Mouse (Mus musculus): ENCODE measurements around the gene Samsn1. TPM values are rescaled to one million over a fixed set of nuclear protein-coding genes. Genes with fewer than 3 reads are reported as not detected.

Samsn1 gene
- polyA plus RNA-seq (2017; shearing (Covaris generic)), result 100 to 1,000 TPM; 128 to 142 TPM

GRCm38 (mm10) chr16:76022181-76022580 lies at the start of gene Samsn1:
Gene Samsn1 (minus strand): TSS chr16:76022281.
- no peak for ATAC-seq

DNA sequence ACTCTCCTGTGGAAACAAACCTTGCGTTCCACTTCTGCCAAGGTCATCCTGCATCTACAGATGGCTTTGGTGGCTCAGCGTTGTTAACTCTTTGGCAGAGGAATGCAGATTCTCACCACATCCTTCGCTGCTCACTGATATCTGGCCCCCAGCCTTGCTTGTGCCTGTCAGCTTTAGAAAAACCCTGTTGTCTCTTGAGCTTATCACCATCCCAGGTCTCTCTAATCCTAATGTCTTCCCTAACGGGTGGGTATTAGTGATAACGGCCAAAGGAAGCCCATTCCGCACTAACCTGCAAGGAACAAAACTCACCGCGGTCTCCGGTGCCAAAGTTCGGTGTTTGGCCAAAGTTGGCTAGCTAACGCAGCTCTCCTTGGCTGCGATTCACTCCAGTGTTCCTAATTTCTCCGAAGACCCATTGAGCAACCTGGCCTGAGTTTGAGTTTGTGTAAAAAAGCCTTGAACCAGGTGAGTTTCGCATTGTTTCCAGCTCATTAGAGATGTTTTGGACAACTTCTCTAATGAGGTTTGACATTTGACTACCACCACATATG lies 44.1 kb upstream of the Samsn1 start:
- no peak for ATAC-seq

- no peak for ATAC-seq
Observed at GRCm38 (mm10) chr16:76054976-76055375, 32.9 kb upstream of the Samsn1 start.

DNA sequence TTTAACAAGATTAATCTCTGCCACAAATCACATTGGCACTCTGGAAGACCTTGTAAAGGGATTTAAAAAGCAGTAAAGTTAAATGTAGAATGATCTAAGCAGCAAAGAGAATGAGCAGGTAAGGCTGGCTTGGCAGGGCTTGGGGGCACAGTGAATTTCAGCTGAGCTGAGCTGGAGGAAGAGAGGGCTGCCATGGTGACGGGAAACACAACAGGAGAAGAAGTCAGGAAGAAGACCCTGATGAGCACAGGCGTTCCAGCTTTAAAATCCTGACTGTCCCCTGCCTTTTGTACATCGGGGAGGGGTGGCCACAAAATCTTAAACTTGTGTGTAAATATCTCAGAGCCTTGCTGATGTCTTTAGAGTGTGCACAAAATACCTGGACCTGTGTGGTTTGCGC lies 32.0 kb upstream of the Samsn1 start:
- no peak for ATAC-seq

GRCm38 (mm10) chr16:76053537-76053936 lies 31.5 kb upstream of the Samsn1 start:
- ATAC-seq, result no peak

- ATAC-seq, result no peak
Observed at GRCm38 (mm10) chr16:76047066-76047465, 25.0 kb upstream of the Samsn1 start.

DNA sequence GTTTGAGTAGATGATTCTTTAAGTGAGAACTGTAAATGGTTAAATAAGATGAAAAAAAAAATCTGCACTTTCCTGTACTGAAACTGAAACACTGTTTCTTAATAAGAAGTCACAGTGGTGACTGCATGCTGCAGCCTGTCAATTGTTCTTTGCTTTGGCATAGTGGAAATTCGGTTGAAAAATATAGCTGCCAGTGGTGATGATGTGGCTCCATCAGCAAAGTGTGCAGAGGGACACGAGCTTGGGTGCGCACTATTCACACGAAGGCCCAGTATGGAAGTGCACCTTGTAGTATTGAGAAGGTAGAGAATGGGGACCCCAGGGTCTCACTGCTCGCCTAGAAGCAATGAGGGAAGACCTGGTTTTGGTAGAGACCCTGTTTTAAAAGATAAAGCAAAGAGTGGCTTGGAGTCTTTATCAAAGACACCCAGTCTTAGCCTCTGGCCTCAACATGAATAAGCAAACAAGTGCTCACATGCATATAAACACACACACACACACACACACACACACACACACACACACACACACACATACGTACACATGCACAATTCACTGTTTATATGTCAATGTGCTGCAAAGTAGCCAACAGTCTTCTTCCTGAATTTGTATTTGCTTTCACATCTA lies 18.4 kb upstream of the Samsn1 start:
- no peak for ATAC-seq

GRCm38 (mm10) chr16:76019164-76019563 lies 2.9 kb downstream of the Samsn1 start:
- no peak for ATAC-seq

GRCm38 (mm10) chr16:76003812-76004389 lies 18.2 kb downstream of the Samsn1 start:
- no peak for ATAC-seq

DNA sequence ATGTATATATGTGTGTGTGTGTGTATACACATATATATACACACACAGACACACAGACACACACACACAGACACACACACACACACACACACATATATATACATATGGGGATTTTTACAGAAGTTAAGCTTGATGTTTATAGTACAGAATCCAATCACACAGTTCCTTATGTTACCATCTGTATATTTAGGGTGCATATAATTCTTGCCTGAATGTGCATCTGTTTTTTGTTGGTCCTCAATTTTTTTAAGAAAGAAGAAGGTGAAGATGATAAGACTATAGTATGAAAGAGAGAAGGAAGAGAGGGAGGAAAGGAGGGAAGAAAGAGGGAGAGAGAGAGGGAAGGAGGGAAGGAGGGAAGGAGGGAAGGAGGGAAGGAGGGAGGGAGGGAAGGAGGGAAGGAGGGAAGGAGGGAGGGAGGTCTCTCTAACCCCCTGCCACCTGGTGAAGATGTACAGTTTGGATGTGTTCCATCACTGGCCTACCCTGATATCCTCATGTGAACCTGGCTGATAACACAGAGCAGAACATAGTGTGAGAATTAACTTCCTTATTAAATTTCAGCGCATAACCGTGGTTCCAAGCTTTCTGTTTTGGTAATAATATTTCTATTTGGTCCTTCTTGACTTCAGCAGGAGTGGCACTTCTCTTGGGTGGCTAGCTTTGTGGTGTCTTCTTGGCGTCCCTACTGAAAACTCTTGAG lies 19.1 kb downstream of the Samsn1 start:
- no peak for ATAC-seq

GRCm38 (mm10) chr16:76002287-76002686 lies 19.8 kb downstream of the Samsn1 start:
- ATAC-seq, result no peak

GRCm38 (mm10) chr16:76001788-76002187 lies 20.3 kb downstream of the Samsn1 start:
- no peak for ATAC-seq

GRCm38 (mm10) chr16:76000127-76000526 lies 22.0 kb downstream of the Samsn1 start:
- ATAC-seq, result no peak

GRCm38 (mm10) chr16:75990173-75990572 lies 31.9 kb downstream of the Samsn1 start:
- no peak for ATAC-seq

DNA sequence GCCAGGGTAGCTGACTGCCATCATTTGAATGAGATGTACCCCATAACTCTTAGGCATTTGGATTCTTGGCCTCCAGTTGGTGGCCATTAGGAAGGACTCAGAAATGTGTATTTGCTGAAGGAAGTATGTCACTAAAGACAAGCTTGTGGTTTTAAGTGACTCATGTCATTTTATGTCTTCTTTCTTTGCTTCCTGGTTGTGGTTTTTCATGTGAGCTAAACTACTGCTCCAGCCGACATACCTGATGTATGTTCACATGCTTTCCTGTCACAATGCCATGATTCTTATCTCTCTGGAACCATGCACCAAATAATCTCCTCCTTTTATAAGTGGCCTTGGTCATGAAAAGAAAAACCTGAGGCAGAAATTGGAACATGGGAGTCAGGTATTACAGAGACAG lies 38.2 kb downstream of the Samsn1 start:
- peak; percentile 95 for ATAC-seq

- no peak for ATAC-seq
Observed at GRCm38 (mm10) chr16:75979381-75979780, 42.7 kb downstream of the Samsn1 start.

- no peak for ATAC-seq
Observed at GRCm38 (mm10) chr16:75977798-75978197, 44.3 kb downstream of the Samsn1 start.

DNA sequence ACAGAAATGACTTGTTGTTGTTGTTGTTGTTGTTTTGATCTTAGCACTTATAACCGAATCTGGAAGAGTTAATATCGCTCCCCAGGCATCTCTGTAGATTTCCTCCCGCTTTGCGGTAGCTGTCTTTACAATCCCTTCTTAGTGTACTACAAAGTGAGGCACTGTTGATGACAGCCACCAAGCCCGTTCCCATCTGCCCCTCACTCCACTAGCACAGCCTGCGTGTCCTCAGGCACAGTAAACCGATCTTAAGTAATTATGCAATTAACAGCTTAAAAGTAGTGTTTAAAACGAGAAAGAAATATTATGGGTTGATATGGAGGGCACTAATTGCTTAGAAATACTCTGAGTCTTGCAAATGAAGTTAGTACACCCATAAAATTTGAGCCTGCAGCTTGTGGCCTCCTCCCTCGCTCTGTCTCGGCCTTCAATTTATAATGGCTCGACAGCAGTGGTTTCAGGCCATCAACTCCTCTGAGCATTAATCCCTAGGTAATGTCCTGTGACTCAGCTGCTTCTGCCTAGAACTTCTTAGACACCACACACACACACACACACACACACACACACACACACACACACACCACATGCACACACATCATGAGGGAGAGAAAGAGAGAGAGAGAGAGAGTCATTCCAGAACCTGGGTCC lies 46.3 kb downstream of the Samsn1 start:
- no peak for ATAC-seq

- ATAC-seq, result no peak
Observed at GRCm38 (mm10) chr16:75970266-75970998, 51.6 kb downstream of the Samsn1 start.

- ATAC-seq, result no peak
Observed at GRCm38 (mm10) chr16:75962021-75962420, 60.1 kb downstream of the Samsn1 start.

GRCm38 (mm10) chr16:75961487-75961886 lies 60.6 kb downstream of the Samsn1 start:
- no peak for ATAC-seq

GRCm38 (mm10) chr16:75961036-75961435 lies 61.0 kb downstream of the Samsn1 start:
- ATAC-seq, result no peak

GRCm38 (mm10) chr16:75933357-75933756 lies 88.7 kb downstream of the Samsn1 start:
- no peak for ATAC-seq

Measured in activated CD4-positive, CD25-positive, alpha-beta regulatory T cell, adult 4 months (primary cell).